Mouse (Mus musculus): ENCODE data around the gene Hebp1.

Gene Hebp1

GRCm38 (mm10) chr6:135162311-135162710 is 35.5 kb downstream of the Hebp1 start:
- no peak for DNase-seq (ENCODE audit: low spot score in 2 of 2)

DNA sequence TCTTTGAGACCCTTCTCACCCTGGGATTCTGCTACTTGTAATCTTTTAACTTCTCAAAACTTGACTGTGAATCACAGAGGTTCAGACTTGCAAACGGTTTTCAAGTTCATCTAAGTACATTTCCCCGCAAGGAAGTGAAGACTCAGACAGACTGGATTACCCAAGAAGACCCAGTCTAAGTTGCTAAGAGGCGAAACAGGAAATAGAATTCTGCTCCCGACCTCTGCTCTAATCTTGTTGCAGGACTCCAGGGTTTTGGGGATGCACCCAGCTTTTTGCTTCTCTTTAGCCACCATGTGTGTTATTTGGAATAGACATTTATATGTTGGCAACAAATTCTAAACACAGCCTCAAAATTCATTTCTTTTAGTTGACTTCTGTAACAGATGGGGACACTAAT is 36.5 kb downstream of the Hebp1 start:
- no peak for DNase-seq (ENCODE audit: low spot score in 2 of 2)

DNA sequence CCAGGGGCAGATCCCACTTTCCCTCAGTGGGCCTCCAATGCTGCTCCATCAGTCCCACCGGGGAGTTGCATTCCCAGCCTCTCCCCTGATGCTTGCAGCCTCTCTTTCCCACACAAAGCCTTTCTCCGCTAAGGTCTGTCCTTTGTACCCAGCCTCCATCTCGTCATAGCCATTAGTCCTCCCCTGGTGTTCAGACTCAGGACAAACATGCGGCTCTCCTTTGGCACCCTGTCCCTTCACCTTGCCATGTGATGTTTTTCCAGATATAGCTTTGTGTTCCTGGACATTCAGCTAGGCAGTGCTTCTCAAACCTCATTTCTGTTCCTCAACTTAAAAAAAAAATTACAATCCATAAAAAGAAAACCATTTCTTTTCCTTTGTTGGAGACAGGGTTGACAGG is 39.3 kb downstream of the Hebp1 start:
- DNase-seq (ENCODE audit: low spot score in 2 of 2) = no peak

DNA sequence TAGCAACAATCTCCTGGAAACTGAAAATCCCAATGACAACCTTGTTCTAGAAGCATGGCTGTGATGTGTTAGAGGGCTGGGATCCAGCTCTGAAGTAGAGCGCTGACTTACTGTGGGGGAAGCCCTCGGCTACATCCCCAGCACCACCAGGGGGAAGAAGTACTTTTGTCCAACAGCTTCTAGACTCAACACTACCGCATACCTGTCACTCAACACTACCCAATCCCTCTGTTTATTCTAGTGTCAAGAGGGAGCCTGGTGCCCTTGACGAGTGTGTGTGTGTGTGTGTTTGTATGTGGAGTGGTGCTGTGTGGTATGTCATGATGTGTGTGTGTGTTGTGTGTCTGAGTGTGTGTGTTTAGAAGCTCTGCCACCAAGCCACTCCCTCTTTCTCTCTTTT is 40.3 kb downstream of the Hebp1 start:
- DNase-seq (ENCODE audit: low spot score in 2 of 2) = no peak

GRCm38 (mm10) chr6:135156597-135156996 is 41.2 kb downstream of the Hebp1 start:
- no peak for DNase-seq (ENCODE audit: low spot score in 2 of 2)

- DNase-seq (ENCODE audit: low spot score in 2 of 2) = no peak
These were observed 44.1 kb downstream of the Hebp1 start for GRCm38 (mm10) chr6:135153719-135154118.

GRCm38 (mm10) chr6:135150311-135150710 is 47.5 kb downstream of the Hebp1 start:
- DNase-seq (ENCODE audit: low spot score in 2 of 2) = peak in 1 of 2 experiments; percentile 35

- no peak for DNase-seq (ENCODE audit: low spot score in 2 of 2)
These were observed 48.1 kb downstream of the Hebp1 start for GRCm38 (mm10) chr6:135149722-135150121.

GRCm38 (mm10) chr6:135149175-135149574 is 48.6 kb downstream of the Hebp1 start:
- DNase-seq (ENCODE audit: low spot score in 2 of 2) = no peak

DNA sequence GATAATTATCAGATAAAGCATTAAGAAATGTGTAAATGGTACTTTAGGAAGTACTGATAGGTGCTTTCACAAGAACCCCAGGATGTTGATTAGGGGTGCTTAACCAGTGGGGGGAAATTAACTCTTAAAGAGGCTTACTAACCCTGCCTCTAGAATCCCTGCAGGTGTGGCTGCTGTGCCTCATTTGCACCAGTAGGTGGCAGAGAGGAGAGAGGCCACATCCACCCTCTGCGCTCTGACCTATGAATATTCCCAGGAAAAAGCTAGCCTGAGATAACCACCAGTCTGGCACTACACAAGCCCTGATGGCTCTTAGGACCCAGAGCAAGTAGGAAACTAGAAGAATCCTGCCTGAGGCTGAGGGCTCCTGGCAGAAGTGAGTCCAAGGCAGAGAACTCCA is 49.3 kb downstream of the Hebp1 start:
- no peak for DNase-seq (ENCODE audit: low spot score in 2 of 2)

DNA sequence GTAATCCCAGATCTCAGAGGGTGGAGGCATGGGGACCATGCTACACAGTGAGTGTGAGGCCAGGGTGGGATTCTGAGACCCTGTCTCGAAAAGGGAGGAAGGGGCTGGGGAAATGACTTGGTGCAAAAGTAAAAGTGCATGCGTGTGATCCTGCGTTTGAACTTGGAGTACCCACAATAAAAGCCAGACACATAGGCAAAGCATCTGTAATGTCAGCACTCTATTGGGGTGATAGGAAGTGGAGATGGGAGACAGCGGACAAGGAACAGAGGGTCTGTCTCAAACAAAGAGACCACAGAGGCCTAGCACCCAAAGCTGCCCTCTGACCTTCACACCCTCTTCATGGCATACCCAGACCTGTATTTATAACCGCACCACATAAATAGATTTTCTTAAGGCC is 51.8 kb downstream of the Hebp1 start:
- no peak for DNase-seq (ENCODE audit: low spot score in 2 of 2)

- no peak for DNase-seq (ENCODE audit: low spot score in 2 of 2)
These were observed 53.3 kb downstream of the Hebp1 start for GRCm38 (mm10) chr6:135144516-135144915.

DNA sequence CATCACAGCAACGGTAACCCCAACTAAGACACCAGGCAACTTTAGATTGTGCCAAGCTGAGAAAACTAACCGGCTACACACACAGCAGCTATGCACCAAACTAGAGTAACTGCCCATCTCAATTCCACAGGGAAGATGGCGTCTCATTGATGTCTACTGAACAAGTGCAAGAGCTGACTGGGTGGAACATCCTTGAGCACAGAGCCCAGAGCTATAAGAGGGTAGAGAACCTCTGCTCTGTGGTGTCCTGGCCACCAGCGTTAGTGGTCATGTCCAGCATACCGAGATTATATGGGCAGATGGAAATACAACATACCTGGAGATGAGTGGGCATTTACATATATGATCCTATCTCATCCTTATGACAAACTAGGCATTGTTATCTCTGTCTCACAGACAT is 54.7 kb downstream of the Hebp1 start:
- DNase-seq (ENCODE audit: low spot score in 2 of 2) = no peak

DNA sequence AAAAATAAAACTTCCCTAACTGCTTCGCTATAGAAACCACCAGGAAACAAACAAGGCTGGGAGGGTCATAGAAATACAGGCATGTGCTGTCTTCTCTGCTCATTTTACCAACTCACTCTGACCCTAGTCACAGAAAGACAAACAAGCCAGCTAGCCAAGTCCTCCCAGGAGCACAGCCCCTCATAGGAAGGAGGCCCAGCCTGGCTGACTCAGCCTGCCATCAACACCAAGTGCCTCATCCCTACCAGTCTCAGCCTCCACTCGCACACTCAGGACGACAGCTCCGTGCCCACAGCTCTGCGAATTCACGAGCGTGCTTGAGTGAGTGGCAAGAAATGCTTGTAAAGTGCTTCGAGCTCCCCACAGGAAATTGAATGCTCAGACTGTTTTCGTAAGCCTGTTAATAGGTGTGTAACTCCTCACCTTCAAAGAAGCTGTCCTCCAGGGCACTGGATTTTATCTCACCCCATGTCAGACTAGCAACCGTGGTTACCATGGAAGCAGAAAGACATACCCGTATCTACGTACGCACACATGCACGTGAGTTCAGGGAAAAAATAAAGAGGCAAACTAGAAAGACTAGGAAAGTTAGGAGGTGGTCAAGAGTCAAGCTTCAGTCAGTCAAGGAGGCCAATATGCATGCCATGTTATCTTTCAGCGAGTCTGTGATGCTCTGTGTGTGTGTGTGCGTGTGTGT is 56.2 kb downstream of the Hebp1 start:
- DNase-seq (ENCODE audit: low spot score in 2 of 2) = no peak

GRCm38 (mm10) chr6:135138746-135139145 is 59.1 kb downstream of the Hebp1 start:
- no peak for DNase-seq (ENCODE audit: low spot score in 2 of 2)

GRCm38 (mm10) chr6:135138207-135138606 is 59.6 kb downstream of the Hebp1 start:
- no peak for DNase-seq (ENCODE audit: low spot score in 2 of 2)

DNA sequence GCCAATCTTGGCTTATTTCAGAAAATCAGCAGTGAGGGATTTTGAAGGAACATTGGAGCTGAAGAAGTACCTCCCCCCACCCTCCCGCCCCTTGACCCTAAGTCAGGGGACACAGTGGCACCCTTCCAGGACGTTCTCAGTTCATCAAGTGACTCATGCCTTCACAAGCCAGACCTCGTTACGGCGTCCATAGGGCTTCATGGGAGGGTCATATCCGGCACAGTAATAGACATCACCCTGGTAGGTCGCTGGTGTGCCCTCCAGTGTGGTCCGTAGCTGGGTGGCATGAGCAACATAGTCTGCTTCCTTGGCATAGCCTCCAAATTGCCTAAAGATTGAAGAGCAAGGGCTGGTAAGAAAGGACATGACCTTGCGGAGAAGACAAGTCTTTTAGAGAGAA is 60.1 kb downstream of the Hebp1 start:
- DNase-seq (ENCODE audit: low spot score in 2 of 2) = no peak

DNA sequence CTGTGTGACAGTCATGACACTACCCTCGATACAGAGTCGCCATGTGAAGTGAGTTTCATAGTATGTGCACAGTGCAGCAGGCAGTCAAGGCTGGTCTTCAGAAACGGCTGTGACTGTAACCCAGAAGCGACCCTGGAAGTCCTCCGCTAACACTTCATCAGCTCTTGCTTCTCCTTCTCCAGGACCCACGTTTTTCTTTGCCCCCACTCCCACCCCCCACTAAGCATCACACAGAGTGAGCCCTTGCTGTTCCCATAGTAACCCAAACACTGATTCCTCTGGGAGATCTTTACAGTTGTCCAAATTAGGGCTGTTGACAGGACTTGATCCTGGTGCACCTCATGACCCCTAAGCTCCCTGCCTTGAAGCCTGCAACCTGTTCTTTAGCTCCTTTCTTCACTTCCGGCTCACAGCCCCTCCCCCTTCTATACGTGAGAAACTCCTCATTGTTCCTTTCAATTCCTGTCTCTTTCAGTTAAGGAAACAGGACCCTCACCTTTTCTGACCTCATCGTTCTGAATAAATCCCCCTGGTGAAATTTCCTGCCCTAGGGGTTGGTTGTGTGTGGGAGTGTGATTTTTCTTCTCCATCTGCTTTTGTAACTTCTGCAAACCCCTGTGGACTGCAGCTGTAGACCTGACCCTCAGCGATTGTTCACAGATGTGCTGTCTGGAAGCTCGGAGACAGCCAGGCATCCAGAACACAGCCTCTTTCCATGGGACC is 61.2 kb downstream of the Hebp1 start:
- DNase-seq (ENCODE audit: low spot score in 2 of 2) = no peak

GRCm38 (mm10) chr6:135135735-135136134 is 62.1 kb downstream of the Hebp1 start:
- DNase-seq (ENCODE audit: low spot score in 2 of 2) = no peak

- DNase-seq (ENCODE audit: low spot score in 2 of 2) = no peak
These were observed 64.3 kb downstream of the Hebp1 start for GRCm38 (mm10) chr6:135133486-135133885.

- DNase-seq (ENCODE audit: low spot score in 2 of 2) = no peak
These were observed 64.7 kb downstream of the Hebp1 start for GRCm38 (mm10) chr6:135133086-135133485.

DNA sequence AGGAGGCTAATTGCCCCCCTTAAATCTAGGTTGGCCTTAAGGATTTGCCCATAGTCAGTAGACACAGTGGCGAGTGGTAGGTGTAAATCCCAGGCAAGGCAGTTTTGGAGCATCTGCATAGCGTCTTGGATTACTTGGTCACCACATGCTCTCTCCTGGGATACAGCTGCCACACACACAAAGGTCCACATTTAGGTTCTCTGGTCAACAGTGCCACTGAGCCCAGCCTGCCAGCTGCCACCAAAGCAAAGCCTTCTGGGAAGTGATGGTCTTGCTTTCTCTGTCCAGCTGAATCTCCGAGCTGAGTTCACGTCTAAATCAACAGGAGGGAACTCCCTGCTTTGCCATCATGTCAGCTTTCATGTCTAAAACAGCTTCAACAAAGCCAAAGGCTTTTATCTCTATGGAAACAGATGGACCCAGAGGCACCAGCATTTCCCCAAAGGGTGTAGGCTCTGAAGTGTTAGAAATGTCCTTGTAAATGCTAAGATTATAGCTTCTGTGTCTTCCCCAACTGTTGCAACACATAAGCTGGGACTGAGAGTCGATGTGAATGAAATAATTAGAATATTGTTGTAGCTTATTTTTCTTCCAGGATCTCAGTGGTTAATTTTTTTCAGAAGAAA is 73.0 kb downstream of the Hebp1 start:
- DNase-seq (ENCODE audit: low spot score in 2 of 2) = no peak

- no peak for DNase-seq (ENCODE audit: low spot score in 2 of 2)
These were observed 79.6 kb downstream of the Hebp1 start, which contains the start of gene Gprc5d for GRCm38 (mm10) chr6:135118183-135118582. Gprc5d (minus strand) TSS chr6:135118283.

Measured in cerebellum, postnatal 4 days (tissue).